Mouse (Mus musculus): ENCODE results near the gene Ppp4r4. TPM values are rescaled to one million over a fixed set of nuclear protein-coding genes. Genes with fewer than 3 reads are reported as not detected.

Gene Ppp4r4
- total and polyA plus RNA-seq, 3 experiments: 0.06 to 0.37 (median 0.16) TPM

GRCm38 (mm10) chr12:103551422-103551821, 19.3 kb downstream of the Ppp4r4 start:
- TF ChIP-seq POLR2A (IDR thresholded peaks at IDR 0.05; ENCODE audit: insufficient read depth, low read depth, low read length) (no peak), CTCF (IDR thresholded peaks at IDR 0.05) (no peak), EP300 (IDR thresholded peaks at IDR 0.05; ENCODE audit: insufficient read depth, low read depth, low read length) (no peak)
- Histone ChIP-seq H3K4me3 (no peak overlapping the region), H3K36me3 (ENCODE audit: control insufficient read depth, insufficient read depth, low read length) (no peaks in the 10 kb centered on the region), H3K79me2 (replicated peaks; ENCODE audit: control insufficient read depth, insufficient read depth, low read length) (no peaks in the 10 kb centered on the region), H3K4me1 (ENCODE audit: control insufficient read depth, insufficient read depth, low read length) (no peaks in the 10 kb centered on the region), H3K9ac (ENCODE audit: low read depth, low read length) (no peak overlapping the region), H3K27me3 (ENCODE audit: control insufficient read depth, insufficient read depth, low read length) (no peaks in the 10 kb centered on the region), H3K27ac (no peak overlapping the region)
- WGBS: 75% methylated on average over 4 of the region's 4 CpGs
- no peak for DNase-seq
- intact Hi-C loops (cut with DNase I): no loop called here

GRCm38 (mm10) chr12:103552506-103552905, 20.4 kb downstream of the Ppp4r4 start:
- 82% methylated on average over 2 of the region's 2 CpGs for WGBS
- Histone ChIP-seq H3K36me3 (ENCODE audit: control insufficient read depth, insufficient read depth, low read length) (no peaks in the 10 kb centered on the region), H3K4me3 (no peak overlapping the region), H3K79me2 (replicated peaks; ENCODE audit: control insufficient read depth, insufficient read depth, low read length) (no peaks in the 10 kb centered on the region), H3K4me1 (ENCODE audit: control insufficient read depth, insufficient read depth, low read length) (no peaks in the 10 kb centered on the region), H3K9ac (ENCODE audit: low read depth, low read length) (no peak overlapping the region), H3K27ac (no peak overlapping the region), H3K27me3 (ENCODE audit: control insufficient read depth, insufficient read depth, low read length) (no peaks in the 10 kb centered on the region)
- no peak for TF ChIP-seq EP300 (IDR thresholded peaks at IDR 0.05; ENCODE audit: insufficient read depth, low read depth, low read length)
- TF ChIP-seq CTCF (IDR thresholded peaks at IDR 0.05): no peak
- TF ChIP-seq POLR2A (IDR thresholded peaks at IDR 0.05; ENCODE audit: insufficient read depth, low read depth, low read length): no peak
- intact Hi-C loops (cut with DNase I): no loop called here
- no peak for DNase-seq

- TF ChIP-seq POLR2A (IDR thresholded peaks at IDR 0.05; ENCODE audit: insufficient read depth, low read depth, low read length) (no peak), CTCF (IDR thresholded peaks at IDR 0.05) (no peak), EP300 (IDR thresholded peaks at IDR 0.05; ENCODE audit: insufficient read depth, low read depth, low read length) (no peak)
- no peak overlapping the region for H3K9ac ChIP-seq (ENCODE audit: low read depth, low read length)
- H3K4me1 ChIP-seq (ENCODE audit: control insufficient read depth, insufficient read depth, low read length): no peaks in the 10 kb centered on the region
- whole genome bisulfite sequencing: 67% methylated on average over 3 of the region's 3 CpGs
- no peak overlapping the region for H3K4me3 ChIP-seq
- intact Hi-C loops (cut with DNase I): no loop called here
- H3K36me3 ChIP-seq (ENCODE audit: control insufficient read depth, insufficient read depth, low read length): no peaks in the 10 kb centered on the region
- no peaks in the 10 kb centered on the region for H3K79me2 ChIP-seq (replicated peaks; ENCODE audit: control insufficient read depth, insufficient read depth, low read length)
- no peaks in the 10 kb centered on the region for H3K27me3 ChIP-seq (ENCODE audit: control insufficient read depth, insufficient read depth, low read length)
- no peak overlapping the region for H3K27ac ChIP-seq
- no peak for DNase-seq
These were observed 21.4 kb downstream of the Ppp4r4 start for GRCm38 (mm10) chr12:103553497-103553896.

GRCm38 (mm10) chr12:103556856-103557255, 24.8 kb downstream of the Ppp4r4 start:
- no peak overlapping the region for H3K4me3 ChIP-seq
- H3K27ac ChIP-seq: no peak overlapping the region
- no peaks in the 10 kb centered on the region for H3K79me2 ChIP-seq (replicated peaks; ENCODE audit: control insufficient read depth, insufficient read depth, low read length)
- TF ChIP-seq POLR2A (IDR thresholded peaks at IDR 0.05; ENCODE audit: insufficient read depth, low read depth, low read length): no peak
- H3K9ac ChIP-seq (ENCODE audit: low read depth, low read length): no peak overlapping the region
- no peaks in the 10 kb centered on the region for H3K27me3 ChIP-seq (ENCODE audit: control insufficient read depth, insufficient read depth, low read length)
- WGBS: 82% methylated on average over 5 of the region's 5 CpGs
- intact Hi-C loops (cut with DNase I): no loop called here
- H3K36me3 ChIP-seq (ENCODE audit: control insufficient read depth, insufficient read depth, low read length): no peaks in the 10 kb centered on the region
- DNase-seq: no peak
- no peaks in the 10 kb centered on the region for H3K4me1 ChIP-seq (ENCODE audit: control insufficient read depth, insufficient read depth, low read length)

GRCm38 (mm10) chr12:103564726-103565125, 32.6 kb downstream of the Ppp4r4 start:
- no peaks in the 10 kb centered on the region for H3K79me2 ChIP-seq (replicated peaks; ENCODE audit: control insufficient read depth, insufficient read depth, low read length)

GRCm38 (mm10) chr12:103565151-103565550, 33.1 kb downstream of the Ppp4r4 start:
- no peak for DNase-seq

More at GRCm38 (mm10) chr12:103564726-103565125, 32.6 kb downstream of the Ppp4r4 start:
- Histone ChIP-seq H3K4me1 (ENCODE audit: control insufficient read depth, insufficient read depth, low read length) (no peaks in the 10 kb centered on the region), H3K36me3 (ENCODE audit: control insufficient read depth, insufficient read depth, low read length) (no peaks in the 10 kb centered on the region), H3K27ac (no peak overlapping the region), H3K4me3 (no peak overlapping the region), H3K9ac (ENCODE audit: low read depth, low read length) (no peak overlapping the region), H3K27me3 (ENCODE audit: control insufficient read depth, insufficient read depth, low read length) (no peaks in the 10 kb centered on the region)
- TF ChIP-seq EP300 (IDR thresholded peaks at IDR 0.05; ENCODE audit: insufficient read depth, low read depth, low read length) (no peak), POLR2A (IDR thresholded peaks at IDR 0.05; ENCODE audit: insufficient read depth, low read depth, low read length) (no peak), CTCF (IDR thresholded peaks at IDR 0.05) (no peak)
- WGBS: 51% methylated on average over 1 of the region's 1 CpGs
- no peak for DNase-seq
- intact Hi-C loops (cut with DNase I): no loop called here

More at GRCm38 (mm10) chr12:103565151-103565550, 33.1 kb downstream of the Ppp4r4 start:
- TF ChIP-seq CTCF (IDR thresholded peaks at IDR 0.05): no peak
- TF ChIP-seq EP300 (IDR thresholded peaks at IDR 0.05; ENCODE audit: insufficient read depth, low read depth, low read length): no peak
- TF ChIP-seq POLR2A (IDR thresholded peaks at IDR 0.05; ENCODE audit: insufficient read depth, low read depth, low read length): no peak
- Histone ChIP-seq H3K9ac (ENCODE audit: low read depth, low read length) (no peak overlapping the region), H3K4me3 (no peak overlapping the region), H3K27me3 (ENCODE audit: control insufficient read depth, insufficient read depth, low read length) (no peaks in the 10 kb centered on the region), H3K4me1 (ENCODE audit: control insufficient read depth, insufficient read depth, low read length) (no peaks in the 10 kb centered on the region), H3K36me3 (ENCODE audit: control insufficient read depth, insufficient read depth, low read length) (no peaks in the 10 kb centered on the region), H3K79me2 (replicated peaks; ENCODE audit: control insufficient read depth, insufficient read depth, low read length) (no peaks in the 10 kb centered on the region), H3K27ac (no peak overlapping the region)
- intact Hi-C loops (cut with DNase I): no loop called here
- 61% methylated on average over 7 of the region's 7 CpGs for WGBS

Measured in heart, adult 2 months (tissue).